Mouse (Mus musculus) kidney, embryonic 16.5 days (tissue): Measurements from ENCODE around the gene Rchy1. TPM values are rescaled to one million over a fixed set of nuclear protein-coding genes. Genes with fewer than 3 reads are reported as not detected.

ENCODE experiments used
- ATAC-seq: fragments of 200-750 bp; cut with Nextera tagmentation; 2 replicates; pipeline ENCODE4 v1.8.0; 2017; ENCODE audit warnings: moderate TSS enrichment; ENCODE audit not compliant: low FRiP score, low TSS enrichment
- H3K27ac ChIP-seq: fragments of 300-500 bp; sonication (generic); 2 replicates; pipeline ENCODE4 v1.5.1; 2014; ENCODE audit warnings: low read length
- H3K27me3 ChIP-seq: fragments of 300-500 bp; sonication (generic); 2 replicates; pipeline ENCODE4 v1.6.1; 2014; ENCODE audit warnings: low read length, control low read depth, mixed read lengths; ENCODE audit not compliant: insufficient read depth
- H3K36me3 ChIP-seq: fragments of 300-500 bp; sonication (generic); 2 replicates; pipeline ENCODE4 v1.6.1; 2014; ENCODE audit warnings: low read length, control low read depth, mixed read lengths; ENCODE audit not compliant: insufficient read depth
- H3K4me1 ChIP-seq: fragments of 300-500 bp; sonication (generic); 2 replicates; pipeline ENCODE4 v1.6.1; 2014; ENCODE audit warnings: low read length, control low read depth, mixed read lengths; ENCODE audit not compliant: insufficient read depth
- H3K4me2 ChIP-seq: fragments of 300-500 bp; sonication (generic); replicated peaks from 2 replicates; pipeline ENCODE4 v1.6.1; 2014; ENCODE audit warnings: low read depth, low read length
- H3K4me3 ChIP-seq: fragments of 300-500 bp; sonication (generic); 2 replicates; pipeline ENCODE4 v1.5.1; 2014; ENCODE audit warnings: mild to moderate bottlenecking, low read length
- H3K9ac ChIP-seq: fragments of 300-500 bp; sonication (generic); replicated peaks from 2 replicates; pipeline ENCODE4 v1.6.1; 2014; ENCODE audit warnings: low read length
- H3K9me3 ChIP-seq: fragments of 300-500 bp; sonication (generic); 2 replicates; pipeline ENCODE4 v1.6.1; 2016; ENCODE audit warnings: low read length, control low read depth
- WGBS: fragments of 180-500 bp; shearing (Covaris S2); extraction: QIAGEN DNeasy Blood & Tissue Kit; methylation state at CpG from one replicate; pipeline ENCODE4 v1.1.7; 2014; 5-methylcytosine and 5-hydroxymethylcytosine counted together
- polyA plus RNA-seq: library from polyadenylated mRNA; unstranded; fragments of >200 nt; fragmentation: Nextera tagmentation; extraction: Ambion mirVana; gene quantifications from 2 replicates; pipeline ENCODE4 v1.2.1, GENCODE M21; 2015

Gene Rchy1
- polyA plus RNA-seq, 1 experiment from 2014 or later: 74.4 TPM

DNA sequence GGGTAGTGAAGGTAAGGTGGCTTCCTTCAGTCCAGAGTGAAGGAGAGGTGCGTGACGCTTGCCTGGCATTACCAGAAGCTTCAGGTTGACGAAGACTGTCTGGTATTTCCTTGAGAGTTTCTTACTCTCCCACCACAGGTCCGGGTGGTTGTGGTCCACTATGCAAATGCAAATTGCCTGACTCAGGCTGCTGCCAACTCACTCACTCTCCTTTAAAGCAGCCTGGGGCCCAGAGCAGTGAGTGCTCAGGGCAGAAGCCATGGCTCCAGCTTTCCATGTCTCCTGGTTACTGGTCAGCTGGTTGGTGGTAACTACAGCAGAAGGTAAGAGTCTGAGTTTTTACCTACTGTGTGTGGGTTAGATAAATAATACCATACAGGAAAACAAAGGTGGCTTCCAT, 24.4 kb upstream of the Rchy1 start, which contains the start of gene Odaph:
Gene Odaph (plus strand): TSS at position 240 of the 400 bp plus-strand sequence.
- Histone ChIP-seq H3K27ac (no peak within 1 kb of the TSS), H3K36me3 (no peaks in the 10 kb centered on the region), H3K4me3 (no peak within 1 kb of the TSS), H3K27me3 (no peaks in the 10 kb centered on the region), H3K4me2 (no peak within 1 kb of the TSS), H3K9ac (no peak within 1 kb of the TSS), H3K4me1 (no peaks in the 10 kb centered on the region), H3K9me3 (no peaks in the 10 kb centered on the region)
- WGBS: 67% methylated on average over 4 of the region's 4 CpGs
- no peak for ATAC-seq

DNA sequence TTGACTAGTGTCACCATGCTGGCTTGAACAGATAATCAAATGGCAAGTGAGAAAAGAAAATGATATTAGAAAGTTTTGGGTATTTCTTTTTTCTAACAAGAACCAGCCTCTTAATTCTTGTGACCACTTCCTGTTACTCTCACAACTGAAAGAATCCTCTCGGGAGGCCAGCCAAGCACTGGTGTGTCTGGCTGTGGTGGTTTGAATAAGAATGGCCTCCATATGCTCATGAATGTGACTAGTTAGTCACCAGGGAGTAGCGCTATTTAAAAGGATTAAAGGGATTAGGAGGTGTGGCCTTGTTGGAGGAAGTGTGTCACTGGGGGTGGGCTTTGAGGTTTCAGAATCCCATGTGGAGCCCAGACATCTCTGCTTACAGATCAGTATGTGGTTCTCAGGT, 22.9 kb upstream of the Rchy1 start:
- WGBS: 70% methylated on average over 2 of the region's 2 CpGs
- Histone ChIP-seq H3K27me3 (no peaks in the 10 kb centered on the region), H3K4me3 (no peak overlapping the region), H3K9me3 (no peaks in the 10 kb centered on the region), H3K4me2 (no peak overlapping the region), H3K4me1 (no peaks in the 10 kb centered on the region), H3K27ac (no peak overlapping the region), H3K36me3 (no peaks in the 10 kb centered on the region), H3K9ac (no peak overlapping the region)
- ATAC-seq: no peak

DNA sequence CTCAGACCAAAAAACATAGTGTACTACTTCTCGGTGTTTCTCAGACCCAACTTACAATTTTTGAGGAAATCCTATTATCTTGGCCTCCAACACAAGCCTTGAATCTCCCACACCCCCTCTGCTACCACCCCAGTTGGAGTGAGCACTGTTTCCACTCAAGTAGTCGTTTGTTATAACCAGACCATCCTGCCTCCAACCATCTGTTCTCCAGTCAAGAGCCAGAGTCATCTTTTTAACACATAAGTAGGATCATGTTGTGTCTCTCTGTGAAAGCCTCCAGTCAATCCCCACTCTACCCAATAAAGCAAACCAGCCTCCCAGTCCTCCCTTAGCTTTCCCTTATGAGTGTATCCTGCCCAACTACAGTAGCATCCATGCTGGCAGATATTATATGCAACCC, 20.6 kb upstream of the Rchy1 start:
- Histone ChIP-seq H3K4me1 (no peaks in the 10 kb centered on the region), H3K4me3 (no peak overlapping the region), H3K36me3 (no peaks in the 10 kb centered on the region), H3K9me3 (no peaks in the 10 kb centered on the region), H3K27me3 (no peaks in the 10 kb centered on the region), H3K9ac (no peak overlapping the region), H3K27ac (no peak overlapping the region), H3K4me2 (no peak overlapping the region)
- ATAC-seq: no peak
- 72% methylated on average over 2 of the region's 2 CpGs for WGBS

DNA sequence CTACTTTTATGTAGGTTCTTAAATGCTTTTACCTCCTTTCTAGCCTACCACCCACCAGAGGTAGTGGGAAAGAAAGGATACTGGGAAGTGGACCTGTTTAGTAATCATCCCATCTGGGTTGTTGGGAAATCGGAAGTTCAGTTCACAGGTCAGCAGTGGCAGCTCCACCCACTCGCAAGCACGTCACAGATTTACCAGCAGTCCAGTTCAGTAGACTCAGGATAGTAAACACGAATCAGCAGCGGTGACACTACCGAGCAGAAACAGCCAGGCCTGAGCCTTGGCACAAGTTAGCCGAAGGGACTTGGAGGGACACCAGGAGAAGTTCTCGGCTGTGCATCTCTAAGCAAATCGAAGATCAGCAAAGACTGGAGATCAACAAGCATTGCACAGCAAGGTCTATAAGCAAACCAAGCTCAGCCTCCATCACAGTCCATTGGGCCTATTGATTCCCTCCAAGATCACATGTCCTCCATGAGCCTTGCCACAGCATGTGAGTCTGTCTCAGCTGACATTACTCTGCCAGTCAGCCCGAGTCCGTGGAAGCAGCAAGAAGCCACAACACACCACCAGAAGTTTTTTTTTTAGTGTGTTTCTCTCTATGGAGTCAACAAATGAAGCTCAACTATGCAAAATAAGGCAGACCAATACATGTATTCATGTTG, 18.4 kb upstream of the Rchy1 start:
- Histone ChIP-seq H3K4me2 (no peak overlapping the region), H3K4me3 (no peak overlapping the region), H3K4me1 (no peaks in the 10 kb centered on the region), H3K27me3 (no peaks in the 10 kb centered on the region), H3K36me3 (no peaks in the 10 kb centered on the region), H3K9me3 (no peaks in the 10 kb centered on the region), H3K9ac (no peak overlapping the region), H3K27ac (no peak overlapping the region)
- no peak for ATAC-seq
- WGBS: 88% methylated on average over 11 of the region's 11 CpGs

DNA sequence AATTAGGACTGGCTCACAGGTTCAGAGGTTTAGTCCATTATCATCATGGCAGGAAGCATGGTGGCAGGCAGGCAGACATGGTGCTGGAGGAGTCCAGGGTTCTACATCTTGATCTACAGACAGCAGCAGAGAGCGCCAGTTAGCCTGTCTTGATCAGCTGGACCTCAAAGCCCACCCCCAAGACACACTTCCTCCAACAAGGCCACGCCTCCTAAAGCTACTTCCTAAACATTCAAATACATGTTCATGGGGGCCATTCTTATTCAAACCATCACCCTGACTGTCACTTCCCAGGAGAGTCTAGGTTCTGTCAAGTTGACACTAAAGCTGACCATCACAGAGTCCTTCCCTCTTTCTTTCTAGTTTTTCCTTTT, 14.5 kb upstream of the Rchy1 start:
- Histone ChIP-seq H3K4me2 (no peak overlapping the region), H3K9me3 (no peaks in the 10 kb centered on the region), H3K4me1 (no peaks in the 10 kb centered on the region), H3K27me3 (no peaks in the 10 kb centered on the region), H3K36me3 (no peaks in the 10 kb centered on the region), H3K27ac (no peak overlapping the region), H3K4me3 (no peak overlapping the region), H3K9ac (no peak overlapping the region)
- 66% methylated on average over 2 of the region's 2 CpGs for WGBS
- no peak for ATAC-seq

DNA sequence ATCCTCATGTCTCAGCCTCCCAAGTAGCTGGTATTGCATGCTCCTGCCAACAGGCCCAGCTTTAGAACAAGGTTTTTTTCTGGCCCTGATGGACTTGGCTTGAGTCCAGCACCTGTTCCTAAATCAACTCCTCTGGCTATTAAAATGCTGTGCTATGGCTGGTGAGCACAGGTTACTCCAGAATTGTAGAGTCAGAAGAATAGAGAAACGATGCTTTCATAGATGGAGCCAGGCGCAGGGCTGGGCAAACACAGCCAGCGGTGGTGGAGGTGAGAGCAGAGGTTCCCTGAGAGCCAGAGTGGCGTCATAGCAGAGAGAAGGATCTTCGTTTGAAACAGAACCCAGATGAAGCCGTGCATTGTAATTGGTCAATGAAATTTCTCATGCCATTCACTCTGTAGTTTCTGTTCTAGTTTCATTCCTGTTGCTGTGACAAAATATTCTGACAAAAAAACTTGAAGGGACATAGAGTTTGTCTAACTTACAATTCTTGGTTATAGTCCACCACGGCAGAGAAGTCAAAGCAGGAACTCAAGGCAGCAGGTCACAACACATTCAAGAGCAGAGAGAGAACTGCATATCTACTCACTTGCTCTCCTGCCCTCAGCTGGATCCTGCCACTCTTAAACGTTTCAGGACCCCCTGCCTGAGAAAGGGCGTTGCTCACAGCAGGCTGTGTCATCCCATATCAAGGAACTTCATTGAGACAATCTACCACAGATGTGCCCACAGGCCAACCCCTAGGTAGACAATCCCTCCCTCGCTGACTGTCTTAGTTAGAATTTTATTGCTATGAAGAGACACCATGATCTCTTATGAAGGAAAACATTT, 13.9 kb upstream of the Rchy1 start:
- Histone ChIP-seq H3K9ac (no peak overlapping the region), H3K4me2 (no peak overlapping the region), H3K27ac (no peak overlapping the region), H3K9me3 (no peaks in the 10 kb centered on the region), H3K36me3 (no peaks in the 10 kb centered on the region), H3K4me1 (no peaks in the 10 kb centered on the region), H3K4me3 (no peak overlapping the region), H3K27me3 (no peaks in the 10 kb centered on the region)
- ATAC-seq: no peak
- 77% methylated on average over 10 of the region's 10 CpGs for WGBS

DNA sequence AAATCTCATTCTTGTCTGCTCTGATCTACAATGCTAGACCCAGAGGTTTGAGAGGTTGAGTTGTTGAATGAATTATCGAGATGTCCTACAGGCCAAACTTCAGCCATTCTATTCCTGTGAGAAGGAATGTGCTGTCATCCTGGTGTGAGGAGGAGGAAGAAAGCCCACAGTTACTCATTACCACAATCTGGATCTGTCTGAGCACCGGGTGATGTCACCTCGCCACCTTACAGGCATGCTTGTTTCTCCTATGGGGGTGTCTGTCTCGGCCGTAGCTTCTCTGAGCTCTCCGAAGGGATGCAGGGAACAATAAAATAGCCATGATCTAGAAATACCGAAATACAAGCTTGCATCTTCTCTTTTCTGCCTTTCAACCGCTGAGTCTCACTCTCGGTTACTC, 12.9 kb upstream of the Rchy1 start:
- 90% methylated on average over 9 of the region's 9 CpGs for WGBS
- Histone ChIP-seq H3K9me3 (no peaks in the 10 kb centered on the region), H3K27ac (no peak overlapping the region), H3K36me3 (no peaks in the 10 kb centered on the region), H3K4me2 (no peak overlapping the region), H3K9ac (no peak overlapping the region), H3K4me3 (no peak overlapping the region), H3K27me3 (no peaks in the 10 kb centered on the region), H3K4me1 (no peaks in the 10 kb centered on the region)
- no peak for ATAC-seq

DNA sequence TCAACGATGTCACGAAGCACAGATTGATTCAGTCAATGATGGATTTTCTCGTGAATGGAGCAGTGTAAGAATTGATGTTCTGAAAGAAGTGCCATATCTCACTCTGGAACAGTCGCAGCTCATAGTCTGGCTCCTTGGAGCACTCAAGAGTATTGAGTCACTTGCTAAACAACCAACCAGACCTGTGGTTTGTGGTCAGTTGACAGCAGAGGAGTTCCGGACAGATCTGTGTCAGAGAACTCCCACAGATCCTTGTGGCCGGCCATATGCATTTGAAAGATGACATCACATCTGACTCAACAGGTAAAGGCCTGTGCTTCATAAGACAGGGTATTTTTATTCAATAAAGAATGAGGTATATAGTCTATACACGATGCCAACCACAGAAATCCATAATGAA, 11.1 kb upstream of the Rchy1 start:
- Histone ChIP-seq H3K4me1 (no peaks in the 10 kb centered on the region), H3K9ac (no peak overlapping the region), H3K36me3 (no peaks in the 10 kb centered on the region), H3K27ac (no peak overlapping the region), H3K4me2 (no peak overlapping the region), H3K4me3 (no peak overlapping the region), H3K27me3 (no peaks in the 10 kb centered on the region), H3K9me3 (no peaks in the 10 kb centered on the region)
- ATAC-seq: no peak
- WGBS: 89% methylated on average over 7 of the region's 7 CpGs

DNA sequence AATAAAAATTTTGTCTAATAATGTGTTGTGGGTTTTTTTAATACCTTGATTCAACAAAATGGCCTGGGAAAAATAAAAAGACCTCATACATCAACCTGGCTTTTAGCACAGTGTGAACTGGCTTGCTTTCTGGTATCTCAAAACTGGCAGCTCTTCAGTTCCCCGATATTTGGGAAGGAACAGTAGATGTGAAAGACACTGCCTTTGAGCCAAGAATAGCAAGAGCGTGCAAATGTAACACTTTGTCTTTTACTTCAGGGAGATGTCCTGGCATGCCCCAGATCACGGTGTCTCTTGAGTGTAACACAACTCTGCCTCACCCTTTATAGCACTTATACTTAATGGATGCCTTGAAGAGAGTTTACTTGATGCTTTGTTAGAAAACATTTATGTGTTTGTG, 9.2 kb upstream of the Rchy1 start:
- 86% methylated on average over 3 of the region's 3 CpGs for WGBS
- Histone ChIP-seq H3K27ac (no peak overlapping the region), H3K4me2 (no peak overlapping the region), H3K4me3 (no peak overlapping the region), H3K36me3 (no peaks in the 10 kb centered on the region), H3K27me3 (no peaks in the 10 kb centered on the region), H3K9ac (no peak overlapping the region), H3K9me3 (no peaks in the 10 kb centered on the region), H3K4me1 (no peaks in the 10 kb centered on the region)
- ATAC-seq: no peak

DNA sequence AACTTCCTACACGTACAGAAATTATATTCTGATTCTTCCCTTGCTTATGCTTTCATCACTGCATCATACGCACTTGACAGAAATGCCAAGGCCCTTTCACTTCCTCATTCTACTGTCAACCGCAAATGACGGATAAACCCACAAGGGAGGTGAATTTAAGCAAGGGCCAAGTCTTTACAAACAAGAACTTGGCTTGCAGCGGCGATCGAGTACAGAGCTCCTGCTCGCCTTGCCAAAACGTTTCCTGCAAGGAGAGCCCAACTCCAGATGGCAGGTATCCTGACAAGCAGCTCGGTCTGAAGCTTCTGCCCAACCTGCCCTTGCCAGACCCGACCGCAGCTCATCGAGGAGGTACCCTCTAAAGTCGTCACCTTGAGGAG, 619 bp downstream of the Rchy1 start:
- H3K4me3 ChIP-seq: peak overlapping the region; percentile 90
- H3K27me3 ChIP-seq: no peaks in the 10 kb centered on the region
- H3K4me2 ChIP-seq: peak overlapping the region; percentile 78
- ATAC-seq: no peak
- H3K9me3 ChIP-seq: no peaks in the 10 kb centered on the region
- peak overlapping the region; percentile 85 for H3K9ac ChIP-seq
- WGBS: under 1% methylated on average over 14 of the region's 14 CpGs
- peaks cover 25% of the 10 kb centered on the region for H3K4me1 ChIP-seq
- H3K36me3 ChIP-seq: peaks cover 8% of the 10 kb centered on the region
- H3K27ac ChIP-seq: peak overlapping the region; percentile 99
